Mouse (Mus musculus) neural tube, embryonic 11.5 days (tissue): Measurements from ENCODE around the gene Rara. TPM values are rescaled to one million over a fixed set of nuclear protein-coding genes. Genes with fewer than 3 reads are reported as not detected.
"Not testable (repeated sequence)": the region's sequence is repeated elsewhere in the genome, so short reads cannot be mapped to it uniquely, and the experiment has no call there.

ENCODE experiments used
- ATAC-seq: fragments of 200-750 bp; cut with Nextera tagmentation; 2 replicates; pipeline ENCODE4 v1.8.0; 2017; ENCODE audit warnings: moderate number of reproducible peaks, mild to moderate bottlenecking, moderate TSS enrichment, moderate library complexity; ENCODE audit not compliant: insufficient read depth, low FRiP score, low TSS enrichment
- DNase-seq: peaks from one replicate; pipeline ENCODE4 v3.0.0-alpha.2; 2015; ENCODE audit warnings: low spot score
- H3K27ac ChIP-seq: fragments of 300-500 bp; sonication (generic); 2 replicates; pipeline ENCODE4 v1.5.1; 2014; ENCODE audit warnings: low read depth, mild to moderate bottlenecking, low read length
- H3K27me3 ChIP-seq: fragments of 300-500 bp; sonication (generic); 2 replicates; pipeline ENCODE4 v1.6.1; 2014; ENCODE audit warnings: mild to moderate bottlenecking, low read length, mixed read lengths; ENCODE audit not compliant: control insufficient read depth, insufficient read depth
- H3K36me3 ChIP-seq: fragments of 300-500 bp; sonication (generic); 2 replicates; pipeline ENCODE4 v1.6.1; 2014; ENCODE audit warnings: mild to moderate bottlenecking, low read length, moderate library complexity, mixed read lengths; ENCODE audit not compliant: control insufficient read depth, insufficient read depth
- H3K4me1 ChIP-seq: fragments of 300-500 bp; sonication (generic); 2 replicates; pipeline ENCODE4 v1.6.1; 2014; ENCODE audit warnings: low read length, mixed read lengths; ENCODE audit not compliant: control insufficient read depth, insufficient read depth
- H3K4me2 ChIP-seq: fragments of 300-500 bp; sonication (generic); 2 replicates; pipeline ENCODE4 v1.6.1; 2014; ENCODE audit warnings: low read depth, mild to moderate bottlenecking, moderate library complexity
- H3K4me3 ChIP-seq: fragments of 300-500 bp; sonication (generic); 2 replicates; pipeline ENCODE4 v1.5.1; 2014; ENCODE audit warnings: low read depth, low read length
- H3K9ac ChIP-seq: fragments of 300-500 bp; sonication (generic); 2 replicates; pipeline ENCODE4 v1.6.1; 2014; ENCODE audit warnings: mild to moderate bottlenecking, low read length
- H3K9me3 ChIP-seq: fragments of 300-500 bp; sonication (generic); 2 replicates; pipeline ENCODE4 v1.6.1; 2016; ENCODE audit warnings: low read length; ENCODE audit not compliant: control insufficient read depth
- WGBS: fragments of 180-500 bp; shearing (Covaris S2); extraction: QIAGEN DNeasy Blood & Tissue Kit; methylation state at CpG from one replicate; pipeline ENCODE4 v1.1.7; 2014; 5-methylcytosine and 5-hydroxymethylcytosine counted together
- polyA plus RNA-seq: library from polyadenylated mRNA; unstranded; fragments of >200 nt; fragmentation: Nextera tagmentation; extraction: Ambion mirVana; gene quantifications from 2 replicates; pipeline ENCODE4 v1.2.1, GENCODE M21; 2014

The Rara gene
- polyA plus RNA-seq, 1 experiment from 2014 or later = 73.2 TPM

GRCm38 (mm10) chr11:98932293-98933091 is 4.9 kb downstream of the Rara start:
- DNase-seq (peak; percentile 61), ATAC-seq (peak; percentile 17; the same call in 1 of the 2 replicates)
- whole genome bisulfite sequencing = 23% methylated on average over 17 of the region's 19 CpGs
- H3K9ac ChIP-seq = no peak overlapping the region; the same call in 1 of the 2 replicates
- no peaks in the 10 kb centered on the region for H3K27me3 ChIP-seq
- no peak overlapping the region for H3K4me3 ChIP-seq
- no peaks in the 10 kb centered on the region for H3K9me3 ChIP-seq
- no peaks in the 10 kb centered on the region for H3K36me3 ChIP-seq
- H3K4me2 ChIP-seq = peak overlapping the region; percentile 31
- H3K4me1 ChIP-seq = peaks cover 69% of the 10 kb centered on the region
- H3K27ac ChIP-seq = peak overlapping the region; percentile 44

- Histone ChIP-seq H3K27me3 (no peaks in the 10 kb centered on the region), H3K9me3 (no peaks in the 10 kb centered on the region), H3K4me3 (no peak overlapping the region), H3K36me3 (no peaks in the 10 kb centered on the region), H3K4me2 (peak overlapping the region; percentile 31), H3K4me1 (peaks cover 65% of the 10 kb centered on the region), H3K27ac (peak overlapping the region; percentile 44; the same call in 1 of the 2 replicates), H3K9ac (no peak overlapping the region)
- no peak for DNase-seq
- no peak for ATAC-seq
- 40% methylated on average over 9 of the region's 9 CpGs for whole genome bisulfite sequencing
Measured at GRCm38 (mm10) chr11:98933151-98933550, 5.5 kb downstream of the Rara start.

- H3K27me3 ChIP-seq, H3K36me3 ChIP-seq, H3K4me3 ChIP-seq, ATAC-seq, DNase-seq, H3K4me2 ChIP-seq, H3K9ac ChIP-seq, H3K9me3 ChIP-seq, H3K27ac ChIP-seq: not testable (repeated sequence)
- H3K4me1 ChIP-seq = peaks cover 65% of the 10 kb centered on the region
- WGBS = 91% methylated on average over 2 of the region's 2 CpGs
Measured at GRCm38 (mm10) chr11:98933847-98934246, 6.2 kb downstream of the Rara start.

GRCm38 (mm10) chr11:98934367-98934766 is 6.7 kb downstream of the Rara start:
- H3K27ac ChIP-seq = no peak overlapping the region
- no peaks in the 10 kb centered on the region for H3K27me3 ChIP-seq
- no peak overlapping the region for H3K4me2 ChIP-seq
- H3K4me1 ChIP-seq = peaks cover 65% of the 10 kb centered on the region
- no peak overlapping the region for H3K9ac ChIP-seq
- H3K36me3 ChIP-seq = no peaks in the 10 kb centered on the region
- H3K9me3 ChIP-seq = no peaks in the 10 kb centered on the region
- no peak overlapping the region for H3K4me3 ChIP-seq
- DNase-seq (no peak), ATAC-seq (no peak)
- WGBS = 83% methylated on average over 3 of the region's 3 CpGs

DNA sequence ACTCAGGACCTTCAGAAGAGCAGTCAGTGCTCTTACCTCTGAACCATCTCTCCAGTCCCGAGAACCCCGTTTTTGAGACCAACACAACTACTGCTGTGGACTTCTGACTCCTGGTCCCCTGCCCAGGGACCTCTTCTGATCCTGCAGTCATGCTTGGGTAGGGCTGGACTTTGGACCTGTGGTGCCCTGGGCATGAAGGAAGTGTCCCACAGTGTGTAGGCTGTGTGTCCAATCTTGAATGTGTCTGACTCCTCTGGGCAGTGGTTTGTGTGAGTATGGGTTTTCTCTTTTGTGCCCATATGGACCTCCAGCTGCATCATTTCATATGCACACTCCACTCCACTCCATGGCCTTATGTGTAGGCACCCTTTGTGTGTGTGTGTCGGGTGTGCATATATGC is 7.5 kb downstream of the Rara start:
- H3K9me3 ChIP-seq = no peaks in the 10 kb centered on the region
- DNase-seq (no peak), ATAC-seq (no peak)
- 90% methylated on average over 3 of the region's 3 CpGs for WGBS
- H3K4me2 ChIP-seq = no peak overlapping the region
- no peaks in the 10 kb centered on the region for H3K36me3 ChIP-seq
- no peak overlapping the region for H3K27ac ChIP-seq
- H3K4me1 ChIP-seq = peaks cover 65% of the 10 kb centered on the region
- no peaks in the 10 kb centered on the region for H3K27me3 ChIP-seq
- H3K4me3 ChIP-seq = no peak overlapping the region
- no peak overlapping the region for H3K9ac ChIP-seq

DNA sequence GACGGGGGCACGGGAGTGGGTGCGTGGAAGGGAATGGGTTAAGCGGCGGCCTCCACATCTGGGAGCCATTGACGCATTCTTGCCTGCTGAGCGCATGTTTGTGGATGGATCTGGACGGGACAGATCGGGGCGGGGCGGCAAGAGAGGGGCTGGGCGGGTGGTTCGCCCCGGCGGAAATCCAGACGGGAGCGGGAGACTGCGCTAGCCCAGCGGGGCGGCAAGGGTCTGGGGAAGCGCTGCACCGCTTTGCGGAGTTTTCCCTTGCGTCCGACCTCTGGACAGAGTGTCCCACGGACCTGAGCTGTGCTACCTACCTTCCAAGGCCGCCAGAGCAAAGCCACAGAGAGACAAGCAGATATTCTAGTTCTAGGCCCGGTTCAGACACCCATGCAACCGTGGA is 8.6 kb downstream of the Rara start:
- H3K9me3 ChIP-seq = no peaks in the 10 kb centered on the region
- peak overlapping the region; percentile 45 for H3K9ac ChIP-seq
- DNase-seq = peak; percentile 77
- peaks cover 68% of the 10 kb centered on the region for H3K4me1 ChIP-seq
- 3% methylated on average over 29 of the region's 29 CpGs for WGBS
- H3K36me3 ChIP-seq = no peaks in the 10 kb centered on the region
- peak overlapping the region; percentile 71 for H3K4me2 ChIP-seq
- H3K27ac ChIP-seq = peak overlapping the region; percentile 54; the same call in 1 of the 2 replicates
- H3K4me3 ChIP-seq = peak overlapping the region; percentile 57
- no peak for ATAC-seq
- H3K27me3 ChIP-seq = no peaks in the 10 kb centered on the region

GRCm38 (mm10) chr11:98936606-98937409 is 9.2 kb downstream of the Rara start:
- H3K27ac ChIP-seq = peak overlapping the region; percentile 54; the same call in 1 of the 2 replicates
- H3K9me3 ChIP-seq = no peaks in the 10 kb centered on the region
- H3K27me3 ChIP-seq = no peaks in the 10 kb centered on the region
- ATAC-seq (peak; percentile 21; the same call in 1 of the 2 replicates), DNase-seq (no peak)
- peaks cover 68% of the 10 kb centered on the region for H3K4me1 ChIP-seq
- 2% methylated on average over 23 of the region's 23 CpGs for WGBS
- peak overlapping the region; percentile 45 for H3K9ac ChIP-seq
- H3K36me3 ChIP-seq = no peaks in the 10 kb centered on the region
- peak overlapping the region; percentile 71 for H3K4me2 ChIP-seq
- H3K4me3 ChIP-seq = peak overlapping the region; percentile 57

DNA sequence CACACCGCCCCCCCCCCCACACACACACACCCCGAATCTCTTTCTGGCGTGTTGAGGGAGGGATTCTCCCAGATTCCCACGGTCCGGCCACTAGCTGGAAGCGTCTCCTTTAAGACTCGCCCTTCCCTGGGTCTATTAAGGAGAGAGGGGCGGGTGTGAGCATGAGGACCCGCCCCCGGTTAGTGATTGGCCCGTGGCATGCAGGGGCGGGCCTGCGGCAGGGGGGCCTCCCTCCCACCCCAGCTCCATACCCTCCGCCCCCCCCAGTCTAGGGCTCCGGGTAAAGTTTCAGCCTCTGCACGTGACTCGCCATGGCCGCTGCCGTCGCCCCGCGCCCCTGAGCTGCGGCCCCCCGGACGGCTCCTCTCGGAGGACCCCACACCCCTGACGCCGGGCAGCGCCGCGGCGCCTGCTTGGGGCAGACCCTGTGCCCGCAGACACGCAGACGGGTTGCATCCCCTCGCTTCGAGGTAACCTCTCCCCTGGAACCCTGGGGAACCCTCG is 9.8 kb downstream of the Rara start:
- Histone ChIP-seq H3K9ac (peak overlapping the region; percentile 67), H3K4me2 (peak overlapping the region; percentile 71)
- peak; percentile 85 for ATAC-seq

More for the DNA sequence above, 9.8 kb downstream of the Rara start:
- Histone ChIP-seq H3K4me3 (peak overlapping the region; percentile 57), H3K27ac (peak overlapping the region; percentile 49), H3K27me3 (no peaks in the 10 kb centered on the region), H3K9me3 (no peaks in the 10 kb centered on the region), H3K4me1 (peaks cover 64% of the 10 kb centered on the region), H3K36me3 (no peaks in the 10 kb centered on the region)
- peak; percentile 92 for DNase-seq
- under 1% methylated on average over 37 of the region's 38 CpGs for WGBS
